Mouse (Mus musculus): ENCODE data around the gene Vps41.

GRCm38 (mm10) chr13:18851182-18851581, 134.1 kb downstream of the Vps41 start:
- TF ChIP-seq POLR2A (IDR thresholded peaks at IDR 0.05; ENCODE audit: control insufficient read depth, extremely low read depth, insufficient read depth, low read length, poor library complexity) (no peak), CTCF (IDR thresholded peaks at IDR 0.05; ENCODE audit: borderline replicate concordance, control insufficient read depth, extremely low read depth, insufficient read depth, low read length, poor library complexity) (no peak)

Data from thymus, adult 2 months (tissue).